Mouse (Mus musculus): ENCODE results near the gene Grwd1. TPM values are rescaled to one million over a fixed set of nuclear protein-coding genes. Genes with fewer than 3 reads are reported as not detected.

Grwd1 gene
- polyA plus RNA-seq, 1 experiment, result 14.9 TPM

- no peak for TF ChIP-seq POLR2A (IDR thresholded peaks at IDR 0.05; ENCODE audit: borderline replicate concordance, insufficient read depth, low read length)
- peak; percentile 100 for TF ChIP-seq CTCF (IDR thresholded peaks at IDR 0.05; ENCODE audit: borderline replicate concordance, insufficient read depth, low read depth, low read length)
- peak; percentile 85 to 92 for DNase-seq
- Histone ChIP-seq H3K27ac (ENCODE audit: insufficient read depth, low read length) (no peak overlapping the region), H3K4me3 (replicated peaks; ENCODE audit: insufficient read depth, low read depth, low read length) (no peak overlapping the region), H3K27me3 (ENCODE audit: control insufficient read depth, insufficient read depth, low read length) (no peaks in the 10 kb centered on the region), H3K4me1 (ENCODE audit: control insufficient read depth, insufficient read depth, low read length) (peaks cover 13% of the 10 kb centered on the region)
- 2% methylated on average over 12 of the region's 12 CpGs for WGBS
These were observed 29.4 kb downstream of the Grwd1 start for GRCm38 (mm10) chr7:45801348-45801747.

- TF ChIP-seq CTCF (IDR thresholded peaks at IDR 0.05; ENCODE audit: borderline replicate concordance, insufficient read depth, low read depth, low read length) (no peak), POLR2A (IDR thresholded peaks at IDR 0.05; ENCODE audit: borderline replicate concordance, insufficient read depth, low read length) (no peak)
- 49% methylated on average over 25 of the region's 25 CpGs for WGBS
- H3K27ac ChIP-seq (ENCODE audit: insufficient read depth, low read length), result no peak overlapping the region
These were observed 30.1 kb downstream of the Grwd1 start for GRCm38 (mm10) chr7:45800546-45801204.

GRCm38 (mm10) chr7:45800001-45800400 is 30.7 kb downstream of the Grwd1 start:
- Histone ChIP-seq H3K4me1 (ENCODE audit: control insufficient read depth, insufficient read depth, low read length) (peaks cover 13% of the 10 kb centered on the region), H3K27ac (ENCODE audit: insufficient read depth, low read length) (no peak overlapping the region)
- 67% methylated on average over 7 of the region's 7 CpGs for WGBS

More at GRCm38 (mm10) chr7:45800546-45801204, 30.1 kb downstream of the Grwd1 start:
- Histone ChIP-seq H3K27me3 (ENCODE audit: control insufficient read depth, insufficient read depth, low read length) (no peaks in the 10 kb centered on the region), H3K4me3 (replicated peaks; ENCODE audit: insufficient read depth, low read depth, low read length) (no peak overlapping the region), H3K4me1 (ENCODE audit: control insufficient read depth, insufficient read depth, low read length) (peaks cover 13% of the 10 kb centered on the region)
- peak in 1 of 2 experiments; percentile 21 for DNase-seq

GRCm38 (mm10) chr7:45798931-45799330 is 31.8 kb downstream of the Grwd1 start:
- Histone ChIP-seq H3K4me1 (ENCODE audit: control insufficient read depth, insufficient read depth, low read length) (peaks cover 13% of the 10 kb centered on the region), H3K4me3 (replicated peaks; ENCODE audit: insufficient read depth, low read depth, low read length) (no peak overlapping the region), H3K27me3 (ENCODE audit: control insufficient read depth, insufficient read depth, low read length) (no peaks in the 10 kb centered on the region), H3K27ac (ENCODE audit: insufficient read depth, low read length) (no peak overlapping the region)
- 79% methylated on average over 7 of the region's 7 CpGs for WGBS
- TF ChIP-seq POLR2A (IDR thresholded peaks at IDR 0.05; ENCODE audit: borderline replicate concordance, insufficient read depth, low read length) (no peak), CTCF (IDR thresholded peaks at IDR 0.05; ENCODE audit: borderline replicate concordance, insufficient read depth, low read depth, low read length) (no peak)
- DNase-seq, result no peak

More at GRCm38 (mm10) chr7:45800001-45800400, 30.7 kb downstream of the Grwd1 start:
- Histone ChIP-seq H3K27me3 (ENCODE audit: control insufficient read depth, insufficient read depth, low read length) (no peaks in the 10 kb centered on the region), H3K4me3 (replicated peaks; ENCODE audit: insufficient read depth, low read depth, low read length) (no peak overlapping the region)
- DNase-seq, result no peak
- no peak for TF ChIP-seq CTCF (IDR thresholded peaks at IDR 0.05; ENCODE audit: borderline replicate concordance, insufficient read depth, low read depth, low read length)
- TF ChIP-seq POLR2A (IDR thresholded peaks at IDR 0.05; ENCODE audit: borderline replicate concordance, insufficient read depth, low read length), result no peak

- no peaks in the 10 kb centered on the region for H3K27me3 ChIP-seq (ENCODE audit: control insufficient read depth, insufficient read depth, low read length)
- peak in 1 of 2 experiments; percentile 41 for DNase-seq
- peaks cover 13% of the 10 kb centered on the region for H3K4me1 ChIP-seq (ENCODE audit: control insufficient read depth, insufficient read depth, low read length)
- no peak for TF ChIP-seq POLR2A (IDR thresholded peaks at IDR 0.05; ENCODE audit: borderline replicate concordance, insufficient read depth, low read length)
- TF ChIP-seq CTCF (IDR thresholded peaks at IDR 0.05; ENCODE audit: borderline replicate concordance, insufficient read depth, low read depth, low read length), result no peak
- 18% methylated on average over 19 of the region's 19 CpGs for WGBS
- no peak overlapping the region for H3K27ac ChIP-seq (ENCODE audit: insufficient read depth, low read length)
- H3K4me3 ChIP-seq (replicated peaks; ENCODE audit: insufficient read depth, low read depth, low read length), result peak overlapping the region; percentile 41
These were observed 32.3 kb downstream of the Grwd1 start for GRCm38 (mm10) chr7:45798511-45798836.

- peak; percentile 24 to 25 for DNase-seq
- H3K27me3 ChIP-seq (ENCODE audit: control insufficient read depth, insufficient read depth, low read length), result no peaks in the 10 kb centered on the region
- TF ChIP-seq POLR2A (IDR thresholded peaks at IDR 0.05; ENCODE audit: borderline replicate concordance, insufficient read depth, low read length) (no peak), CTCF (IDR thresholded peaks at IDR 0.05; ENCODE audit: borderline replicate concordance, insufficient read depth, low read depth, low read length) (no peak)
- 19% methylated on average over 60 of the region's 60 CpGs for WGBS
- peaks cover 13% of the 10 kb centered on the region for H3K4me1 ChIP-seq (ENCODE audit: control insufficient read depth, insufficient read depth, low read length)
- H3K27ac ChIP-seq (ENCODE audit: insufficient read depth, low read length), result no peak overlapping the region
- peak overlapping the region; percentile 41 for H3K4me3 ChIP-seq (replicated peaks; ENCODE audit: insufficient read depth, low read depth, low read length)
These were observed 32.9 kb downstream of the Grwd1 start for GRCm38 (mm10) chr7:45797661-45798510.

GRCm38 (mm10) chr7:45796950-45797349 is 33.8 kb downstream of the Grwd1 start:
- H3K27ac ChIP-seq (ENCODE audit: insufficient read depth, low read length), result no peak overlapping the region
- H3K4me1 ChIP-seq (ENCODE audit: control insufficient read depth, insufficient read depth, low read length), result peaks cover 16% of the 10 kb centered on the region
- H3K4me3 ChIP-seq (replicated peaks; ENCODE audit: insufficient read depth, low read depth, low read length), result no peak overlapping the region
- TF ChIP-seq CTCF (IDR thresholded peaks at IDR 0.05; ENCODE audit: borderline replicate concordance, insufficient read depth, low read depth, low read length), result no peak
- TF ChIP-seq POLR2A (IDR thresholded peaks at IDR 0.05; ENCODE audit: borderline replicate concordance, insufficient read depth, low read length), result no peak
- no peak for DNase-seq
- WGBS, result 58% methylated on average over 6 of the region's 6 CpGs
- no peaks in the 10 kb centered on the region for H3K27me3 ChIP-seq (ENCODE audit: control insufficient read depth, insufficient read depth, low read length)

Measured in cerebellum, adult 2 months (tissue).